Mouse (Mus musculus) liver, adult 2 months (tissue): ENCODE results near the gene Ncapd2.

Experiments used
- CTCF ChIP-seq: fragments of 200-500 bp; IDR thresholded peaks from 2 replicates; pipeline ENCODE4 v1.5.1; 2011; ENCODE audit warnings: low read depth, low read length, control low read depth
- POLR2A ChIP-seq: fragments of 200-500 bp; IDR thresholded peaks from 2 replicates; pipeline ENCODE4 v1.6.1; 2011; ENCODE audit warnings: low read length, control low read depth; ENCODE audit not compliant: insufficient read depth; ENCODE audit errors: extremely low read depth

GRCm38 (mm10) chr6:125216898-125217297, 25.4 kb upstream of the Ncapd2 start:
- TF ChIP-seq CTCF (no peak), POLR2A (no peak)
